28 mouse cellular contexts compared by ENCODE assay signal in genomic region chr16:25557181-25557580, GRCm38 (mm10).
"Had no signal": no experiment of that assay in that cellular context is flagged by ENCODE, and none has a peak within 500 bp of the region (broad histone marks: within the 10 kb centered on the region; RNA-seq: fewer than 3 reads in every experiment).

No protein-coding gene starts in this region.

- H3K4me2 ChIP-seq: embryonic facial prominence, embryonic 12.5 days; embryonic facial prominence, embryonic 13.5 days; embryonic facial prominence, embryonic 15.5 days; forebrain, embryonic 12.5 days; forebrain, embryonic 13.5 days; forebrain, embryonic 15.5 days had no signal

- H3K4me1 ChIP-seq: embryonic facial prominence, embryonic 10.5 days; embryonic facial prominence, embryonic 12.5 days; embryonic facial prominence, embryonic 13.5 days; embryonic facial prominence, embryonic 15.5 days; forebrain, embryonic 10.5 days; forebrain, embryonic 12.5 days; forebrain, embryonic 13.5 days; forebrain, embryonic 15.5 days; heart, embryonic 10.5 days had no signal

- DNase-seq: cerebellum, adult 2 months; cerebellum, adult 8-10 months; cerebellum, adult 9-10 months; cerebellum, adult 9-11 months; cerebellum, postnatal 10 days; cerebellum, postnatal 14 days; cerebellum, postnatal 25 days; cerebellum, postnatal 36 days; embryo, embryonic 11 days; forebrain, postnatal 0 days; gastrocnemius, adult 2 months; gastrocnemius, postnatal 10 days; gastrocnemius, postnatal 14 days; gastrocnemius, postnatal 25 days; gastrocnemius, postnatal 36 days; heart, adult 18-20 months had no signal

- ATAC-seq: forebrain, embryonic 13.5 days; forebrain, embryonic 14.5 days; forebrain, embryonic 15.5 days; forebrain, embryonic 16.5 days; forebrain, postnatal 0 days had no signal

- H3K27ac ChIP-seq: embryonic facial prominence, embryonic 10.5 days; embryonic facial prominence, embryonic 12.5 days; embryonic facial prominence, embryonic 13.5 days; embryonic facial prominence, embryonic 15.5 days; forebrain, embryonic 10.5 days; forebrain, embryonic 12.5 days; forebrain, embryonic 13.5 days; forebrain, embryonic 15.5 days; gastrocnemius, adult 2 months; heart, embryonic 10.5 days had no signal

- H3K27me3 ChIP-seq: embryonic facial prominence, embryonic 12.5 days; embryonic facial prominence, embryonic 13.5 days; embryonic facial prominence, embryonic 15.5 days; forebrain, embryonic 12.5 days; forebrain, embryonic 13.5 days; forebrain, embryonic 15.5 days had no signal

- H3K36me3 ChIP-seq: embryonic facial prominence, embryonic 10.5 days; embryonic facial prominence, embryonic 12.5 days; embryonic facial prominence, embryonic 13.5 days; embryonic facial prominence, embryonic 15.5 days; forebrain, embryonic 10.5 days; forebrain, embryonic 12.5 days; forebrain, embryonic 15.5 days; heart, embryonic 10.5 days had no signal

- H3K9ac ChIP-seq: embryonic facial prominence, embryonic 12.5 days; embryonic facial prominence, embryonic 13.5 days; embryonic facial prominence, embryonic 15.5 days; forebrain, embryonic 12.5 days; forebrain, embryonic 13.5 days; forebrain, embryonic 15.5 days; forebrain, postnatal 0 days had no signal

- H3K4me3 ChIP-seq: embryonic facial prominence, embryonic 10.5 days; embryonic facial prominence, embryonic 12.5 days; embryonic facial prominence, embryonic 13.5 days; embryonic facial prominence, embryonic 15.5 days; erythroblast, embryonic 14.5 days; forebrain, embryonic 10.5 days; forebrain, embryonic 12.5 days; forebrain, embryonic 13.5 days; forebrain, embryonic 15.5 days; gastrocnemius, adult 2 months; heart, embryonic 10.5 days had no signal
